Mouse (Mus musculus) stomach, postnatal 0 days (tissue): ENCODE results near the gene Gm39566. TPM values are rescaled to one million over a fixed set of nuclear protein-coding genes. Genes with fewer than 3 reads are reported as not detected.
A peak's percentile ranks its signal among the peaks of the same experiment; 100 is the strongest.

ENCODE experiments used
- ATAC-seq: fragments of 200-750 bp; cut with Nextera tagmentation; 2 replicates; pipeline ENCODE4 v1.8.0; 2017; ENCODE audit not compliant: low FRiP score, low TSS enrichment
- DNase-seq: peaks from one replicate; pipeline ENCODE4 v3.0.0-alpha.2; 2016; ENCODE audit warnings: low spot score
- H3K27ac ChIP-seq: fragments of 300-500 bp; sonication (generic); replicated peaks from 2 replicates; pipeline ENCODE4 v1.5.1; 2014; ENCODE audit warnings: mild to moderate bottlenecking, control low read depth
- H3K27me3 ChIP-seq: fragments of 300-500 bp; sonication (generic); 2 replicates; pipeline ENCODE4 v1.6.1; 2014; ENCODE audit warnings: low read length; ENCODE audit not compliant: control insufficient read depth, insufficient read depth
- H3K36me3 ChIP-seq: fragments of 300-500 bp; sonication (generic); 2 replicates; pipeline ENCODE4 v1.6.1; 2014; ENCODE audit warnings: low read length, mixed read lengths; ENCODE audit not compliant: control insufficient read depth, insufficient read depth
- H3K4me1 ChIP-seq: fragments of 300-500 bp; sonication (generic); replicated peaks from 2 replicates; pipeline ENCODE4 v1.6.1; 2014; ENCODE audit warnings: antibody characterized with exemption; ENCODE audit not compliant: control insufficient read depth, insufficient read depth
- H3K4me2 ChIP-seq: fragments of 300-500 bp; sonication (generic); replicated peaks from 2 replicates; pipeline ENCODE4 v1.6.1; 2014; ENCODE audit warnings: low read depth, mild to moderate bottlenecking, control low read depth, moderate library complexity
- H3K4me3 ChIP-seq: fragments of 300-500 bp; sonication (generic); 2 replicates; pipeline ENCODE4 v1.5.1; 2014; ENCODE audit warnings: low read depth, low read length, control low read depth
- H3K9ac ChIP-seq: fragments of 300-500 bp; sonication (generic); 2 replicates; pipeline ENCODE4 v1.6.1; 2014; ENCODE audit warnings: mild to moderate bottlenecking, low read length, control low read depth, mixed read lengths
- H3K9me3 ChIP-seq: fragments of 300-500 bp; sonication (generic); 2 replicates; pipeline ENCODE4 v1.6.1; 2016; ENCODE audit warnings: low read length; ENCODE audit not compliant: control insufficient read depth
- CTCF ChIP-seq: IDR thresholded peaks from 2 replicates; pipeline ENCODE4 v1.5.1; 2016; ENCODE audit warnings: antibody characterized with exemption, low read depth, mild to moderate bottlenecking, moderate library complexity
- EP300 ChIP-seq: optimal IDR thresholded peaks from 2 replicates; pipeline ENCODE3; 2016; ENCODE audit warnings: antibody characterized with exemption
- WGBS: fragments of 180-500 bp; shearing (Covaris S2); extraction: QIAGEN DNeasy Blood & Tissue Kit; methylation state at CpG from one replicate; pipeline ENCODE4 v1.1.7; 2014; 5-methylcytosine and 5-hydroxymethylcytosine counted together
- polyA plus RNA-seq: library from polyadenylated mRNA; unstranded; fragments of >200 nt; fragmentation: Nextera tagmentation; extraction: Ambion mirVana; gene quantifications from 2 replicates; pipeline ENCODE4 v1.2.1, GENCODE M21; 2015

Gm39566 gene
- polyA plus RNA-seq, 1 experiment from 2014 or later: not detected

- no peak overlapping the region for H3K4me2 ChIP-seq
- no peak overlapping the region for H3K9ac ChIP-seq
- no peaks in the 10 kb centered on the region for H3K27me3 ChIP-seq
- TF ChIP-seq EP300 (no peak), CTCF (peak; percentile 43)
- DNase-seq (no peak), ATAC-seq (no peak)
- no peak overlapping the region for H3K27ac ChIP-seq
- H3K4me3 ChIP-seq: no peak overlapping the region
- H3K36me3 ChIP-seq: no peaks in the 10 kb centered on the region
- 73% methylated on average over 4 of the region's 4 CpGs for WGBS
- H3K9me3 ChIP-seq: no peaks in the 10 kb centered on the region
- no peaks in the 10 kb centered on the region; the same call in 1 of the 2 replicates for H3K4me1 ChIP-seq
Observed at GRCm38 (mm10) chr11:69806378-69806777, 8.7 kb downstream of the Gm39566 start.

GRCm38 (mm10) chr11:69804972-69805909, 9.9 kb downstream of the Gm39566 start, which contains the start of gene Tmem102:
Gene Tmem102, minus strand, starts transcription at chr11:69805624.
- peak within 1 kb of the TSS; percentile 73 for H3K4me2 ChIP-seq
- no peaks in the 10 kb centered on the region for H3K9me3 ChIP-seq
- H3K9ac ChIP-seq: peak within 1 kb of the TSS; percentile 67
- TF ChIP-seq EP300 (no peak), CTCF (0 out of 2 replicates have a peak, but pooled peaks have one; percentile 9)
- peaks cover 4% of the 10 kb centered on the region for H3K4me1 ChIP-seq
- ATAC-seq: peak; percentile 73
- no peaks in the 10 kb centered on the region for H3K36me3 ChIP-seq
- H3K27me3 ChIP-seq: no peaks in the 10 kb centered on the region
- peak within 1 kb of the TSS; percentile 78 for H3K27ac ChIP-seq
- DNase-seq: peak; percentile 87
- 19% methylated on average over 29 of the region's 29 CpGs for WGBS
- peak within 1 kb of the TSS; percentile 55 for H3K4me3 ChIP-seq

- Histone ChIP-seq H3K9me3 (no peaks in the 10 kb centered on the region), H3K4me1 (peaks cover 4% of the 10 kb centered on the region), H3K4me2 (peak overlapping the region; percentile 73), H3K27me3 (no peaks in the 10 kb centered on the region), H3K4me3 (peak overlapping the region; percentile 55), H3K27ac (peak overlapping the region; percentile 78), H3K36me3 (no peaks in the 10 kb centered on the region), H3K9ac (peak overlapping the region; percentile 67)
- TF ChIP-seq EP300 (no peak), CTCF (no peak)
- ATAC-seq: no peak
- 10% methylated on average over 12 of the region's 12 CpGs for WGBS
- DNase-seq: peak; percentile 59
Observed at GRCm38 (mm10) chr11:69804652-69804940, 10.5 kb downstream of the Gm39566 start.

GRCm38 (mm10) chr11:69803786-69804651, 11.1 kb downstream of the Gm39566 start:
- Histone ChIP-seq H3K27me3 (no peaks in the 10 kb centered on the region), H3K27ac (peak overlapping the region; percentile 78), H3K4me3 (peak overlapping the region; percentile 55), H3K36me3 (no peaks in the 10 kb centered on the region), H3K9me3 (no peaks in the 10 kb centered on the region), H3K4me1 (peaks cover 4% of the 10 kb centered on the region), H3K4me2 (peak overlapping the region; percentile 73), H3K9ac (peak overlapping the region; percentile 67)
- 1% methylated on average over 60 of the region's 60 CpGs for WGBS
- no peak for TF ChIP-seq EP300
- peak; percentile 83 for TF ChIP-seq CTCF
- DNase-seq (peak; percentile 86), ATAC-seq (peak; percentile 74)

- Histone ChIP-seq H3K4me3 (peak overlapping the region; percentile 55), H3K4me1 (peaks cover 4% of the 10 kb centered on the region), H3K27me3 (no peaks in the 10 kb centered on the region), H3K36me3 (no peaks in the 10 kb centered on the region), H3K4me2 (peak overlapping the region; percentile 73), H3K27ac (no peak overlapping the region; the same call in 1 of the 2 replicates), H3K9me3 (no peaks in the 10 kb centered on the region), H3K9ac (peak overlapping the region; percentile 67)
- no peak for TF ChIP-seq CTCF
- 4% methylated on average over 12 of the region's 12 CpGs for WGBS
- ATAC-seq: peak; percentile 5
- peak; percentile 29 for DNase-seq
Observed at GRCm38 (mm10) chr11:69803328-69803727, 11.8 kb downstream of the Gm39566 start.
